Mouse (Mus musculus) heart, postnatal 0 days (tissue): ENCODE data around the gene Tada2b.

ENCODE experiments used
- CTCF ChIP-seq: IDR thresholded peaks from 2 replicates; pipeline ENCODE4 v1.5.1; 2016; ENCODE audit warnings: antibody characterized with exemption, control low read depth, low read depth
- EP300 ChIP-seq: IDR thresholded peaks from 2 replicates; pipeline ENCODE4 v1.6.1; 2016; ENCODE audit warnings: antibody characterized with exemption, low read depth

DNA sequence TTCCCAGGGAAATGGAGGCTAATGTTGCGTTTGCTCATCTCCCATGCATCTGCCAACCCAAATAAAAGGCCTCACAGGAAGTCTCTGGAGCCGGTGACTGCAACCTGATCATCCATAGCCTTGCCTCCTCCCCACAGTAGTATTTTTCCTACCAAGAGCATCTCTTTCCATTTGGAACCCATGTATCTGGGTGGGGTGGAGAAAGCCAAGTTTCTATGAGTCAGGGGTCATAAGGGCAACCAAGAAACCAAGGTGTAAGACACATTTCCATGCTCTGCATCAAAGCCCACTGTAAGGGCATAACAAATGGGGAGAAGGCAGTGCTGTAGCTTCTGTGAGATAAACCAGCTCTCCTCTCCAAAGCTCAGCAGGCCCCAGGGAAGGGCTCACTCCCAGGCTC, 22.9 kb downstream of the Tada2b start:
- TF ChIP-seq CTCF (no peak), EP300 (no peak)
